Mouse (Mus musculus): ENCODE results near the gene Cdh4. TPM values are rescaled to one million over a fixed set of nuclear protein-coding genes. Genes with fewer than 3 reads are reported as not detected.

Gene Cdh4
- polyA plus RNA-seq, 1 experiment from 2014 or later, result 3.7 TPM

DNA sequence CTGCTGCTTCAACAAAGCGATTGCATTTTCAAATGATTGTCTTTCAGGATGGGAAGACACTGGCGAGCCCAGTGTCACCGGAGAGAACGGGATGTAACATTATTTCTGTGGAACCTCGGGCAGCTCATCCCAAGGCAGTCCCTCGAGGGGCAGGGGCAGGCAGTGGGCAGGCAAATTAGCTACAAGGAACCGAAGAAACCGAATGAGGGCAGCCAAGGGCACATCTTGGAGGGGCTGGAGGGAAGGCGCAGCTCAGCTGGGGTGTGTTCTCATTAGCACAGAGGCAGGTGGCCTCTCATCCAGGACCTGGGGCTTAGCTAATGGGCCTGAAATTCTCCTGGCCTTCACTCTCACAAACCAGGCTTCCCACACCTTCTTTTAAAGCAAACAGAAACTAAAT is 407.5 kb downstream of the Cdh4 start:
- ATAC-seq (replicated peaks; ENCODE audit: insufficient number of reproducible peaks, low FRiP score, low TSS enrichment, low read depth) (no peak), DNase-seq (ENCODE audit: low spot score) (no peak)
- 46% methylated on average over 9 of the region's 9 CpGs for WGBS
- no peak overlapping the region for H3K4me3 ChIP-seq (ENCODE audit: low read depth, low read length)
- no peaks in the 10 kb centered on the region for H3K36me3 ChIP-seq (replicated peaks; ENCODE audit: control insufficient read depth, insufficient read depth, low read depth, low read length)
- H3K9ac ChIP-seq (replicated peaks; ENCODE audit: low read length), result no peak overlapping the region
- no peak overlapping the region for H3K27ac ChIP-seq (replicated peaks; ENCODE audit: low read depth, low read length)
- H3K4me1 ChIP-seq (ENCODE audit: control insufficient read depth, insufficient read depth, low read length), result no peaks in the 10 kb centered on the region; the same call in 1 of the 2 replicates
- no peak overlapping the region for H3K4me2 ChIP-seq (ENCODE audit: low read depth, low read length)
- H3K9me3 ChIP-seq (replicated peaks; ENCODE audit: control insufficient read depth, low read length), result no peaks in the 10 kb centered on the region
- H3K27me3 ChIP-seq (ENCODE audit: control insufficient read depth, insufficient read depth, low read length), result no peaks in the 10 kb centered on the region

DNA sequence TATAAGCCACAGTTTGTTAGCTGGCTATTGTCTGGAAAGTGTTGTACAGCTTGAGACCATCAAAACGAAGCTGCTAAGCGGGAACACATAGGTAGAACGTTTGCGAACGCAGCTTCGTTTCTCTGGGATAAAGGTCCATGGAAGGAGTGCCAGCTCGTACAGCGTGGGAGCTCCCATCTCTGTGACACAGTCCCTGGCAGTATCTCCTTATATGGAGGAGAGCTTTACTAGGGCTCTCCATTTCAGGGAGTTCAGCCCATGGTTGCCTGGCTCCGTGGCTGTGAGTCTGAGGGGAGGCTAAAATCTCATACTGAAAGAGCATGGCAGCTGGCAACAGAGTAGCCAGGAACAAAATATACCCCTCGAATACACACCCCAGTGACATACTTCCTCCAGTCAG is 409.9 kb downstream of the Cdh4 start:
- Histone ChIP-seq H3K27me3 (ENCODE audit: control insufficient read depth, insufficient read depth, low read length) (no peaks in the 10 kb centered on the region), H3K9me3 (replicated peaks; ENCODE audit: control insufficient read depth, low read length) (no peaks in the 10 kb centered on the region), H3K36me3 (replicated peaks; ENCODE audit: control insufficient read depth, insufficient read depth, low read depth, low read length) (no peaks in the 10 kb centered on the region), H3K27ac (replicated peaks; ENCODE audit: low read depth, low read length) (no peak overlapping the region), H3K9ac (replicated peaks; ENCODE audit: low read length) (no peak overlapping the region), H3K4me1 (ENCODE audit: control insufficient read depth, insufficient read depth, low read length) (no peaks in the 10 kb centered on the region; the same call in 1 of the 2 replicates), H3K4me2 (ENCODE audit: low read depth, low read length) (no peak overlapping the region), H3K4me3 (ENCODE audit: low read depth, low read length) (no peak overlapping the region)
- WGBS, result 85% methylated on average over 10 of the region's 10 CpGs
- no peak for DNase-seq (ENCODE audit: low spot score)
- ATAC-seq (replicated peaks; ENCODE audit: insufficient number of reproducible peaks, low FRiP score, low TSS enrichment, low read depth), result no peak

DNA sequence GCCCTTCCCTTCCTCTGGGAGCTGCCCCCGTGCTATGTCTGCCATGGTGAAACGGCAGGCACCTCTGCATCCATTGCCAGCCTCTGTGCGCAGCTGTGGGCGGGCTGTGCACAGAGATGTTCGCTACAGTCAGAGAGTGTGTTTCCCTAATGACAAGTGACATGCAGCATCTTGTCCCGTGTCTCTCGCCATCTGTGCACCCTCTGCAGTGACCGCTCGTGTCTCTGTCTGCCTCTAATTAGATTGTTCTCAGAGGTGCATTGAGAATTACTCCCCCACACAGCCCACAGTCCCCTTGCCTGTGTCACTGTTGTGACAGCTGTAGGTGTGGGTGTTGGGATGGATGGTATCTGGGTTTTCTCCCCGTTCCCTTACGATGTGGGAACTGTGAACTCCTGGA is 410.6 kb downstream of the Cdh4 start:
- no peak overlapping the region for H3K4me3 ChIP-seq (ENCODE audit: low read depth, low read length)
- no peaks in the 10 kb centered on the region; the same call in 1 of the 2 replicates for H3K4me1 ChIP-seq (ENCODE audit: control insufficient read depth, insufficient read depth, low read length)
- H3K4me2 ChIP-seq (ENCODE audit: low read depth, low read length), result no peak overlapping the region
- H3K36me3 ChIP-seq (replicated peaks; ENCODE audit: control insufficient read depth, insufficient read depth, low read depth, low read length), result no peaks in the 10 kb centered on the region
- DNase-seq (ENCODE audit: low spot score), result no peak
- no peaks in the 10 kb centered on the region for H3K9me3 ChIP-seq (replicated peaks; ENCODE audit: control insufficient read depth, low read length)
- H3K9ac ChIP-seq (replicated peaks; ENCODE audit: low read length), result no peak overlapping the region
- no peak; the same call in 1 of the 2 replicates for ATAC-seq (replicated peaks; ENCODE audit: insufficient number of reproducible peaks, low FRiP score, low TSS enrichment, low read depth)
- no peaks in the 10 kb centered on the region for H3K27me3 ChIP-seq (ENCODE audit: control insufficient read depth, insufficient read depth, low read length)
- H3K27ac ChIP-seq (replicated peaks; ENCODE audit: low read depth, low read length), result no peak overlapping the region
- 61% methylated on average over 11 of the region's 11 CpGs for WGBS

DNA sequence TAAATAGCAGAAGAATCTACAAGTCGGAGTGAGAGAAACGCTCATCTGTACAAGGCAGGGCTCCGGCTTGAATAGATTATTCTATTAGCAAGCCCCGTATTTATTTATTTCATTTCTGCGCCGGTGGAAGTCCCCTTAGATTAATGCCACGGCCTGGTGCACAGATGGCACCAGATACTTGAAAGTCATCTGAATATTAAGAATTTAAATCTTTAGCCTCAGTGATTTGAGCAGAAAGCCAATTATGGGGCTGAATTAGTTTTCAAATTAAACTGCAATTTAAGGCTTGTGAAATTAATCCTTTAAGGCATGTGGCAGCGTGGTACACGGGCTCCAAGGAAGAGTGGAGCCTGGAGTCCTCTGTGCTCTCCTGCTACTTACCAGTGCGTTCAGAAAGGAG is 411.7 kb downstream of the Cdh4 start:
- no peak for DNase-seq (ENCODE audit: low spot score)
- Histone ChIP-seq H3K27me3 (ENCODE audit: control insufficient read depth, insufficient read depth, low read length) (no peaks in the 10 kb centered on the region), H3K27ac (replicated peaks; ENCODE audit: low read depth, low read length) (no peak overlapping the region), H3K4me2 (ENCODE audit: low read depth, low read length) (no peak overlapping the region), H3K9me3 (replicated peaks; ENCODE audit: control insufficient read depth, low read length) (no peaks in the 10 kb centered on the region), H3K9ac (replicated peaks; ENCODE audit: low read length) (no peak overlapping the region), H3K4me1 (ENCODE audit: control insufficient read depth, insufficient read depth, low read length) (no peaks in the 10 kb centered on the region; the same call in 1 of the 2 replicates), H3K36me3 (replicated peaks; ENCODE audit: control insufficient read depth, insufficient read depth, low read depth, low read length) (no peaks in the 10 kb centered on the region), H3K4me3 (ENCODE audit: low read depth, low read length) (no peak overlapping the region)
- ATAC-seq (replicated peaks; ENCODE audit: insufficient number of reproducible peaks, low FRiP score, low TSS enrichment, low read depth), result no peak
- WGBS, result 57% methylated on average over 10 of the region's 10 CpGs

DNA sequence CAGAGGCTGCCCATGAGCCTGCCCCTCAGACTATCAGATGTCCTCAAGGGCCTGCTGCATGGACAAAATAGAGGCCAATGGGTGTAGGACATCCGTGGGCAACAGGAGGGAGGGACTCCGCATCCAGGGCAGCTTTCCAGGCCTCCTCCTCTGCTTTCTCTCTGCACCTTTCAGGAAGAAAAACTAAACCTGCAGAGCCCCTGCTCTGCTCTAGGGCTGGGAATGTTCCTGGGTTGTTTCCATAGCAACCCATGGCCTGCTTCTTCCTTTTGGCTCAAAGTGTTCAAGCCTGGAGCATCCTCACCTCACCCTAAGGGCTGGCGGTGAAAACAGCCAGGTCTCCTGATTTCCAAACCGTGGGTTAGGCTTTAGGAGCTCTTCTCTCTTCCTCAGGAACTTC is 414.9 kb downstream of the Cdh4 start:
- Histone ChIP-seq H3K4me3 (ENCODE audit: low read depth, low read length) (no peak overlapping the region), H3K27ac (replicated peaks; ENCODE audit: low read depth, low read length) (no peak overlapping the region), H3K4me1 (ENCODE audit: control insufficient read depth, insufficient read depth, low read length) (no peaks in the 10 kb centered on the region), H3K9ac (replicated peaks; ENCODE audit: low read length) (no peak overlapping the region), H3K36me3 (replicated peaks; ENCODE audit: control insufficient read depth, insufficient read depth, low read depth, low read length) (no peaks in the 10 kb centered on the region), H3K4me2 (ENCODE audit: low read depth, low read length) (no peak overlapping the region), H3K27me3 (ENCODE audit: control insufficient read depth, insufficient read depth, low read length) (no peaks in the 10 kb centered on the region), H3K9me3 (replicated peaks; ENCODE audit: control insufficient read depth, low read length) (no peaks in the 10 kb centered on the region)
- ATAC-seq (replicated peaks; ENCODE audit: insufficient number of reproducible peaks, low FRiP score, low TSS enrichment, low read depth) (no peak), DNase-seq (ENCODE audit: low spot score) (no peak)
- 57% methylated on average over 4 of the region's 4 CpGs for WGBS

DNA sequence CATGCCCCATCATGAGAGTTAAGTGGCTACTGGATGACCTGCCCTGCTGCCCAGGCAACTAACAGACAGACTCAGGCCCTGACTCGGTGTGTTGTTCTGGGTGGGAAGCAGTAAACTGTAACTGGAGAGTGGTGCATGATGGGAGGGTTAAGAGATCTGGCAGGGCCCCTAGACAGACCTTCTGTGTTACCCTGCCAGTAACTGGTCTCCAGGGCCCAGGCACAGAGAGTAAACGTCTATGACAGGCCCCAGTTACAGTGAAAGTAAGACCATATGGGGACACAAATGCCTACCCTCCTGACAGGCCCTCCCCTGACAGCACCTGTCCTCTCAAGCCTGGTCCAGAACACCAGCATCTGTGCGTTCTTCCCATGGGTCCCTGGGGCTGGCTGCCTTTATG is 420.4 kb downstream of the Cdh4 start:
- H3K27me3 ChIP-seq (ENCODE audit: control insufficient read depth, insufficient read depth, low read length), result no peaks in the 10 kb centered on the region
- no peaks in the 10 kb centered on the region for H3K9me3 ChIP-seq (replicated peaks; ENCODE audit: control insufficient read depth, low read length)
- DNase-seq (ENCODE audit: low spot score), result no peak
- H3K4me1 ChIP-seq (ENCODE audit: control insufficient read depth, insufficient read depth, low read length), result no peaks in the 10 kb centered on the region
- ATAC-seq (replicated peaks; ENCODE audit: insufficient number of reproducible peaks, low FRiP score, low TSS enrichment, low read depth), result no peak
- no peak overlapping the region for H3K27ac ChIP-seq (replicated peaks; ENCODE audit: low read depth, low read length)
- H3K4me2 ChIP-seq (ENCODE audit: low read depth, low read length), result no peak overlapping the region
- 79% methylated on average over 3 of the region's 3 CpGs for WGBS
- H3K4me3 ChIP-seq (ENCODE audit: low read depth, low read length), result no peak overlapping the region
- H3K9ac ChIP-seq (replicated peaks; ENCODE audit: low read length), result no peak overlapping the region
- H3K36me3 ChIP-seq (replicated peaks; ENCODE audit: control insufficient read depth, insufficient read depth, low read depth, low read length), result no peaks in the 10 kb centered on the region

DNA sequence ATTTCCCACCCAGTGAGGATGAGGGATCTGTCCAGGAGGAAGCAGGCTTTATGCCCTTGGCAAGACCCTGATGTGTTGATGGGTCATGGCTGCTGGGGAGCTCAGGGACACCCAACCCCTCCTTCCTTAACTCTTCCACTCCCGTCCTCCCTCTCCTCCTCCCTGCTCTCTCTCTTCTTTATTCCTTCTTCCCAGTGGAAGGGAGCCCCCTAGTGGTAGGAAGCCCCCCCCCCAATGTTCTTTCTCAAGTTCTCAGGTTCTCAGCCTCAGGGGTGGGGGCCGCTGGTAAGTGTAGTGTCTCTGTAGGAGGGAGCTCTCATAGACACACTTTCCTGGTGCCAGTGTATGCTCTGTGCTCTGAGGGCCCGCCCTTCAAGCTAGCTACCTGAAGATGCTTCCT is 421.0 kb downstream of the Cdh4 start:
- Histone ChIP-seq H3K27ac (replicated peaks; ENCODE audit: low read depth, low read length) (no peak overlapping the region), H3K27me3 (ENCODE audit: control insufficient read depth, insufficient read depth, low read length) (no peaks in the 10 kb centered on the region), H3K36me3 (replicated peaks; ENCODE audit: control insufficient read depth, insufficient read depth, low read depth, low read length) (no peaks in the 10 kb centered on the region), H3K4me1 (ENCODE audit: control insufficient read depth, insufficient read depth, low read length) (no peaks in the 10 kb centered on the region), H3K9ac (replicated peaks; ENCODE audit: low read length) (no peak overlapping the region), H3K4me2 (ENCODE audit: low read depth, low read length) (no peak overlapping the region), H3K9me3 (replicated peaks; ENCODE audit: control insufficient read depth, low read length) (no peaks in the 10 kb centered on the region), H3K4me3 (ENCODE audit: low read depth, low read length) (no peak overlapping the region)
- DNase-seq (ENCODE audit: low spot score) (peak; percentile 49), ATAC-seq (replicated peaks; ENCODE audit: insufficient number of reproducible peaks, low FRiP score, low TSS enrichment, low read depth) (no peak)
- WGBS, result 70% methylated on average over 3 of the region's 3 CpGs

DNA sequence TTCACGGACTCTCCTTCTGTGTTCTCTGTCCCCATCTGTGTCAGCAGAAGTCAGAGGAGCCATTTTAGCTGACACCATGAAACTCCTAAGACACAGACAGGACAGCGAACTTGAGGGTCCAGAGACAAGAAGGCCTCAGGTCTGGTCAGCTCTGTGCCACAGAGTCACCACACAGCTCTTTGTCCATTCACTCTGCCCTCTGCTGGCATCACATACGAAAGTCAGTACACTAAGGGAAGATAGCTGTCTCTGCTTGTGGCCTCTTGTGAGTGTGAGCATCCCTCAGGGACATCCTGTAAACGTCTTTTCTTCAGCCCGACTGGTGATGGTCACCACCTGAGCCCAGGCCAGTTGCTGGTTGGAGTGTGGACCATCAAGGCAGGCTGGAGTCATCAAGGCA is 422.9 kb downstream of the Cdh4 start:
- H3K36me3 ChIP-seq (replicated peaks; ENCODE audit: control insufficient read depth, insufficient read depth, low read depth, low read length), result no peaks in the 10 kb centered on the region
- H3K27ac ChIP-seq (replicated peaks; ENCODE audit: low read depth, low read length), result no peak overlapping the region
- H3K9ac ChIP-seq (replicated peaks; ENCODE audit: low read length), result no peak overlapping the region
- DNase-seq (ENCODE audit: low spot score), result no peak
- H3K9me3 ChIP-seq (replicated peaks; ENCODE audit: control insufficient read depth, low read length), result no peaks in the 10 kb centered on the region
- no peaks in the 10 kb centered on the region for H3K4me1 ChIP-seq (ENCODE audit: control insufficient read depth, insufficient read depth, low read length)
- H3K4me2 ChIP-seq (ENCODE audit: low read depth, low read length), result no peak overlapping the region
- no peak for ATAC-seq (replicated peaks; ENCODE audit: insufficient number of reproducible peaks, low FRiP score, low TSS enrichment, low read depth)
- H3K27me3 ChIP-seq (ENCODE audit: control insufficient read depth, insufficient read depth, low read length), result no peaks in the 10 kb centered on the region
- H3K4me3 ChIP-seq (ENCODE audit: low read depth, low read length), result no peak overlapping the region
- WGBS, result 75% methylated on average over 5 of the region's 5 CpGs

All from embryonic facial prominence, embryonic 11.5 days (tissue).